Mouse (Mus musculus): Measurements from ENCODE around the gene Tbrg1. TPM values are rescaled to one million over a fixed set of nuclear protein-coding genes. Genes with fewer than 3 reads are reported as not detected.

Gene Tbrg1
- polyA plus RNA-seq, 1 experiment: 54.2 TPM

DNA sequence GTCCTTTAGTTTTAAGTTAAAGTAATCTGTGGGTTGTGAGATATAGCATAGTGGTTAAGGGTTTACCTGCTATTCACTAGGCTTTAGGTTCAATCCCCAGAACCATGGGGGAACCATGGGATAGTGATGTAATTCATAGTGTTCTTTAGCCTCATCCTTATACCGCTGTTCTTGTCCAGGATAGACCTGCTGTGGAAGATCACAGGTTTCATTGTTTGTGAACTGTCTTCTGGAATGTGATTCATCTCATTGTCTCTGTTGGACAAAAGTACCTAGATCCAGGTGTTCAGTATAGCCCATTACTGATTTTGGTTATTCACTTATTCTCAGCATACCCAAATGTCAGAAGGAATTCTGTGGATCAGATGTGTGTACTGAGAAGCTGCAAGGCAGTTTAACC is 29.8 kb downstream of the Tbrg1 start:
- no peak for DNase-seq
- Histone ChIP-seq H3K4me3 (ENCODE audit: control insufficient read depth, insufficient read depth, low read length) (no peak overlapping the region), H3K27ac (ENCODE audit: control insufficient read depth, insufficient read depth, low read length) (no peak overlapping the region), H3K27me3 (ENCODE audit: control insufficient read depth, insufficient read depth, low read length) (no peaks in the 10 kb centered on the region), H3K4me1 (replicated peaks; ENCODE audit: control insufficient read depth, insufficient read depth, low read length) (no peaks in the 10 kb centered on the region), H3K36me3 (ENCODE audit: control insufficient read depth, insufficient read depth, low read length) (no peaks in the 10 kb centered on the region)
- 94% methylated on average over 1 of the region's 1 CpGs for WGBS
- TF ChIP-seq CTCF (IDR thresholded peaks at IDR 0.05; ENCODE audit: borderline replicate concordance, control insufficient read depth, extremely low read depth, insufficient read depth, low read length, poor library complexity) (no peak), POLR2A (IDR thresholded peaks at IDR 0.05; ENCODE audit: control insufficient read depth, extremely low read depth, insufficient read depth, low read length, poor library complexity) (no peak)

DNA sequence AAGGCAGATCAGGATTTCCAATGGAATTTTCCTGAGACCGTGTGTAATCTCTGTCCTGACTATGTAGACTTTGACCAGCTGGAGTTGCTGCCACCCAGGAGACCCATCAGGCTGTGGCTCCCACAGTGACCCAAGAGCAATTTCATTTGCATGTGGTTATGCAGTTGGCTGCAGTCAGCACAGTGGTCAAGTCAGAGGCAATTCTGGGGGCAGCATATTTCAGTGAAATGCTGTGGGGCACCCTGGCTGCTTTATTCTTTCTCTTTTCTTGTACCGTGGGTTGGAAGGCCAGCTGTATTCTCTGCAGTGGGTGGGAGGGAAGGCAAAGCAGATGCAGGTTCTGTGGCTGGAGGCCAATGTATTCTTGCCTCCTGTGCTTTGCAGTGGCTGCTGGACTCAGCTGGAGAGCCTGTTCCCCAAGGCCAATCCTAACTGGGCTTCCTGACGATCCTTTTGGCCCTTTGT is 31.0 kb downstream of the Tbrg1 start:
- no peak overlapping the region for H3K4me3 ChIP-seq (ENCODE audit: control insufficient read depth, insufficient read depth, low read length)
- H3K27me3 ChIP-seq (ENCODE audit: control insufficient read depth, insufficient read depth, low read length): no peaks in the 10 kb centered on the region
- TF ChIP-seq POLR2A (IDR thresholded peaks at IDR 0.05; ENCODE audit: control insufficient read depth, extremely low read depth, insufficient read depth, low read length, poor library complexity) (no peak), CTCF (IDR thresholded peaks at IDR 0.05; ENCODE audit: borderline replicate concordance, control insufficient read depth, extremely low read depth, insufficient read depth, low read length, poor library complexity) (no peak)
- H3K4me1 ChIP-seq (replicated peaks; ENCODE audit: control insufficient read depth, insufficient read depth, low read length): no peaks in the 10 kb centered on the region
- no peak for DNase-seq
- H3K36me3 ChIP-seq (ENCODE audit: control insufficient read depth, insufficient read depth, low read length): no peaks in the 10 kb centered on the region
- 89% methylated on average over 3 of the region's 3 CpGs for WGBS
- no peak overlapping the region for H3K27ac ChIP-seq (ENCODE audit: control insufficient read depth, insufficient read depth, low read length)

DNA sequence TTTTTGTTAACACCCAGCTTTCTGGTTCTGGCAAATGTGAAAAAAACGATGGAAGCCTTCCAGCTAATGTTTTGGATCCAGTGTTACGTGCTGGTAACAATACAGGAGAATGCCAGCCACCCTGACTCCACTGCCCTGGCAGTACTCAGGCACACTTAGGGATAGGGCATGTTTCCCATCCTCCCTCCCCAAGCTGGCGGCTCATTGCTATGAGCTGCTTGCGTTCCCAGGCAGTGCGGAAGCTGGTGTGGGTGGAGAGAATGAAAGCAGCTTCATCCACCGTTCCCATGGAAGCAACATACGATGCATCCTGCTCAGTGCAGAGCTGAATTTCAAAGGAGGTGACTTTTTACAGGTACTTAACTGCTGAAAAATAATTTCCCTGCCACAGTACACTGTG is 31.5 kb downstream of the Tbrg1 start:
- Histone ChIP-seq H3K4me3 (ENCODE audit: control insufficient read depth, insufficient read depth, low read length) (no peak overlapping the region), H3K4me1 (replicated peaks; ENCODE audit: control insufficient read depth, insufficient read depth, low read length) (no peaks in the 10 kb centered on the region), H3K27ac (ENCODE audit: control insufficient read depth, insufficient read depth, low read length) (no peak overlapping the region), H3K36me3 (ENCODE audit: control insufficient read depth, insufficient read depth, low read length) (no peaks in the 10 kb centered on the region), H3K27me3 (ENCODE audit: control insufficient read depth, insufficient read depth, low read length) (no peaks in the 10 kb centered on the region)
- DNase-seq: no peak
- WGBS: 92% methylated on average over 7 of the region's 7 CpGs
- no peak for TF ChIP-seq POLR2A (IDR thresholded peaks at IDR 0.05; ENCODE audit: control insufficient read depth, extremely low read depth, insufficient read depth, low read length, poor library complexity)
- TF ChIP-seq CTCF (IDR thresholded peaks at IDR 0.05; ENCODE audit: borderline replicate concordance, control insufficient read depth, extremely low read depth, insufficient read depth, low read length, poor library complexity): no peak

DNA sequence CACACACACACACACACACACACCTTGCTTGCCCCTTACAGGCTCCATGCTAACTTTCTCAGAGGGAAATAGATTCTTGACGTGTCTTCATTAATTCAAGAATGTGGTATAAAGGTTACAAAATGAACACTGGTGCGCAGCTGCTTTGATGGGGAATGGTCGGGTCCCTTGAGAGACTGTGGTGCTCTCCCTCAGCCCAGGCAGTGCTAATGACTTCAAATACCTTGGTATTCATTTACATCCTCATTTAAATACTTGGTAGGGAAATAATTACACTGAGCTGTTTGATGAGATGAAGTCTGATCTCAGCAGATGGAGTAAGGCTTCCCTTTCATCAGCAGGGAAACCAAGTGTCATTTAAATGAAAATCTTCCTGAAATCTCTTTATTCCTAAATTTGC is 32.0 kb downstream of the Tbrg1 start:
- DNase-seq: no peak
- no peak overlapping the region for H3K27ac ChIP-seq (ENCODE audit: control insufficient read depth, insufficient read depth, low read length)
- H3K36me3 ChIP-seq (ENCODE audit: control insufficient read depth, insufficient read depth, low read length): no peaks in the 10 kb centered on the region
- no peaks in the 10 kb centered on the region for H3K27me3 ChIP-seq (ENCODE audit: control insufficient read depth, insufficient read depth, low read length)
- H3K4me3 ChIP-seq (ENCODE audit: control insufficient read depth, insufficient read depth, low read length): no peak overlapping the region
- H3K4me1 ChIP-seq (replicated peaks; ENCODE audit: control insufficient read depth, insufficient read depth, low read length): no peaks in the 10 kb centered on the region
- WGBS: 96% methylated on average over 3 of the region's 3 CpGs
- TF ChIP-seq POLR2A (IDR thresholded peaks at IDR 0.05; ENCODE audit: control insufficient read depth, extremely low read depth, insufficient read depth, low read length, poor library complexity): no peak
- TF ChIP-seq CTCF (IDR thresholded peaks at IDR 0.05; ENCODE audit: borderline replicate concordance, control insufficient read depth, extremely low read depth, insufficient read depth, low read length, poor library complexity): no peak

DNA sequence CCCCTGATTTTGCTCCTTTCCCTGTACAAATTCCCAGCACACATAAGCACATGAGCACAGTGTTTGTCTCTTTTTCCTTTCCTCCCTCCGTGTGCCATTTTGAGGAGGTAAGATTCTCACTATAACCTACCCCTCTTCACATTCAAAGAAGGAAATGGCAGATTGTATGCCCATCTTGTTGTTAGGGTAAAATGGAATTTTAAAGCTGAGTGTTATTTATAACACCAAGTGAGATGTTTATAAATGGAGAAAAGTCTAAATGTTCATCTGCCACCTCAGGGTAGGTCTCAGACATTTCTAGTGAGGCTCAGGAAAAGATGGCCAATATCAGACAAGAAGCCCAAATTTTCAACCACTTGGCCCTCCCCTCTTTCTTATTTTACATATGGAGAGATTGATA is 32.6 kb downstream of the Tbrg1 start:
- Histone ChIP-seq H3K27me3 (ENCODE audit: control insufficient read depth, insufficient read depth, low read length) (no peaks in the 10 kb centered on the region), H3K27ac (ENCODE audit: control insufficient read depth, insufficient read depth, low read length) (no peak overlapping the region), H3K36me3 (ENCODE audit: control insufficient read depth, insufficient read depth, low read length) (no peaks in the 10 kb centered on the region), H3K4me1 (replicated peaks; ENCODE audit: control insufficient read depth, insufficient read depth, low read length) (no peaks in the 10 kb centered on the region), H3K4me3 (ENCODE audit: control insufficient read depth, insufficient read depth, low read length) (no peak overlapping the region)
- 89% methylated on average over 1 of the region's 1 CpGs for WGBS
- TF ChIP-seq POLR2A (IDR thresholded peaks at IDR 0.05; ENCODE audit: control insufficient read depth, extremely low read depth, insufficient read depth, low read length, poor library complexity) (no peak), CTCF (IDR thresholded peaks at IDR 0.05; ENCODE audit: borderline replicate concordance, control insufficient read depth, extremely low read depth, insufficient read depth, low read length, poor library complexity) (no peak)
- no peak for DNase-seq

DNA sequence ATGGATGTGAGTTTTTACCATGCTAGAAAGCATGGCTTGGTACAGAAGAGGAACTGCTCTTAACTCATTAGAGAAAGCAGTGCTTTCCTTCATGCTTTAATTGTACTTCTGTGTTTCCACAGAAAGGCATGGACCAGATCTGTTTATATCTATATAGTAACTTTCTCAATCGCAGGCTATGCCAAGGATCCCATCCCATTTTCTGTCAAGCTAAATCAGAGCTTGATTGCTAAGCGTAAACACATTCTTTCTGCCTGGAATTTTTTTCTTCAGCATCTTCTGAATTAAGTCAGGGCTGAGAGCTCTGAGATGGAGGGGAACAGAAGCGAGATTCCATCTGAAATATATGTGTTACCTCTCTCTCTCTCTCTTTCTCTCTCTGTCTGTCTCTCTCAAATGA is 33.1 kb downstream of the Tbrg1 start:
- TF ChIP-seq CTCF (IDR thresholded peaks at IDR 0.05; ENCODE audit: borderline replicate concordance, control insufficient read depth, extremely low read depth, insufficient read depth, low read length, poor library complexity) (no peak), POLR2A (IDR thresholded peaks at IDR 0.05; ENCODE audit: control insufficient read depth, extremely low read depth, insufficient read depth, low read length, poor library complexity) (no peak)
- H3K4me3 ChIP-seq (ENCODE audit: control insufficient read depth, insufficient read depth, low read length): no peak overlapping the region
- WGBS: 94% methylated on average over 3 of the region's 3 CpGs
- H3K27ac ChIP-seq (ENCODE audit: control insufficient read depth, insufficient read depth, low read length): no peak overlapping the region
- H3K4me1 ChIP-seq (replicated peaks; ENCODE audit: control insufficient read depth, insufficient read depth, low read length): no peaks in the 10 kb centered on the region
- DNase-seq: no peak
- no peaks in the 10 kb centered on the region for H3K27me3 ChIP-seq (ENCODE audit: control insufficient read depth, insufficient read depth, low read length)
- no peaks in the 10 kb centered on the region for H3K36me3 ChIP-seq (ENCODE audit: control insufficient read depth, insufficient read depth, low read length)

DNA sequence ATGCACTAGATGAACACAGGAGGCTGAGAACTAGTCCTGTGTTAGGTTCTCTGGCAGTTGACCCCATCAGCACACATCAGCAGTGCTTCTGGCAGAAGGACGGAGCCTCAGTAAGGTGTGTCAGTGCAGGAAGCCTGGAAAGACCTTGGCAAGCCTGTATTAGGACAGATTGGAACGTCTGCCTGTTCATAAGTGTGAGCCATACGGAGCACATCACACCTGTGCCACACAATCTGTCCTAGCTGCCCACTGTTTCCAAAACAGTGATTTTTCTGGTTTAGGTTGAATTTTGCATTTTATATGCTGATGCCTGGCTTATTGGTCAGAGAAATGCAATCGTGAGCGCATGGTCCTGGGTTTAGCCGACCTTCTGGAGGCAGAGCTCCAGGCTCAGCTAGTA is 35.8 kb downstream of the Tbrg1 start:
- TF ChIP-seq CTCF (IDR thresholded peaks at IDR 0.05; ENCODE audit: borderline replicate concordance, control insufficient read depth, extremely low read depth, insufficient read depth, low read length, poor library complexity) (no peak), POLR2A (IDR thresholded peaks at IDR 0.05; ENCODE audit: control insufficient read depth, extremely low read depth, insufficient read depth, low read length, poor library complexity) (no peak)
- Histone ChIP-seq H3K4me3 (ENCODE audit: control insufficient read depth, insufficient read depth, low read length) (no peak overlapping the region), H3K36me3 (ENCODE audit: control insufficient read depth, insufficient read depth, low read length) (no peaks in the 10 kb centered on the region), H3K27ac (ENCODE audit: control insufficient read depth, insufficient read depth, low read length) (no peak overlapping the region), H3K4me1 (replicated peaks; ENCODE audit: control insufficient read depth, insufficient read depth, low read length) (no peaks in the 10 kb centered on the region), H3K27me3 (ENCODE audit: control insufficient read depth, insufficient read depth, low read length) (no peaks in the 10 kb centered on the region)
- WGBS: 94% methylated on average over 6 of the region's 6 CpGs
- DNase-seq: no peak
